Comparison of ENCODE assay signal across 27 mouse cellular contexts in the genomic region with DNA sequence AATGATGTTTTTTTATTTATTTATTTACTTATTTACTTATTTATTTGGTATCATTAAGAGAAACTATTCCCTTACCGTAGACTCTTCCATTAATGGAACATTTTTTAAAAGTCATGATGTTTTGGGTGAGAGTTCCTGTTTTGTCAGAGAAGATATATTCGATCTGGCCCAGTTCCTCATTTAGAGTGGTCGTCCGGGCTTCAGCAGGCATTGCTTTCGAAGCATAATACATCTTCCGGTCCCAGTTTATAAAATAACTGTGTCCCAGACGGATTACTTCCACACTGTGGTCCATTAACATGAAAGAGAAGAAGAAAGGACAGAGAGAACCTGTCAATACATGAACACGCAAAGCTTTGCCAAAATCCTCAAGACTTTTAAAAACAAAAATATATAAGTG.
DNase-seq lines count a peak whose midpoint lies in the region; ATAC-seq and TF ChIP-seq lines count a peak whose summit lies in the region.
"Had no signal": no experiment of that assay in that cellular context is flagged by ENCODE, and none has a peak within 500 bp of the region (broad histone marks: within the 10 kb centered on the region; RNA-seq: fewer than 3 reads in every experiment).

No protein-coding gene starts in this region.

- TF ChIP-seq POLR2A in bone marrow macrophage, adult 2 months (IDR thresholded peaks at IDR 0.05; ENCODE audit: borderline replicate concordance, low read depth, low read length): no peak

- no peak for TF ChIP-seq CTCF in bone marrow macrophage, adult 2 months (IDR thresholded peaks at IDR 0.05; ENCODE audit: low read depth, low read length)

- H3K9ac ChIP-seq in kidney, embryonic 15.5 days: no peak overlapping the region
- H3K9ac ChIP-seq: embryonic facial prominence, embryonic 13.5 days; forebrain, embryonic 13.5 days; hindbrain, embryonic 13.5 days; intestine, embryonic 15.5 days had no signal

- peaks cover 16% of the 10 kb centered on the region for H3K4me1 ChIP-seq in bone marrow macrophage, adult 2 months (ENCODE audit: control insufficient read depth, insufficient read depth, low read length)
- no peaks in the 10 kb centered on the region for H3K4me1 ChIP-seq in kidney, embryonic 15.5 days
- H3K4me1 ChIP-seq: embryonic facial prominence, embryonic 10.5 days; embryonic facial prominence, embryonic 13.5 days; forebrain, embryonic 13.5 days; hindbrain, embryonic 10.5 days; hindbrain, embryonic 13.5 days; intestine, embryonic 15.5 days had no signal

- 73% methylated on average over 8 of the region's 8 CpGs for WGBS in kidney, embryonic 15.5 days

- no peak overlapping the region for H3K4me2 ChIP-seq in kidney, embryonic 15.5 days
- H3K4me2 ChIP-seq: embryonic facial prominence, embryonic 13.5 days; forebrain, embryonic 13.5 days; heart, embryonic 11.5 days; hindbrain, embryonic 13.5 days; intestine, embryonic 15.5 days had no signal

- H3K27me3 ChIP-seq in kidney, embryonic 15.5 days: no peaks in the 10 kb centered on the region
- H3K27me3 ChIP-seq: embryonic facial prominence, embryonic 13.5 days; forebrain, embryonic 13.5 days; hindbrain, embryonic 13.5 days; intestine, embryonic 15.5 days had no signal

- peak; percentile 77 to 84 for ATAC-seq in hematopoietic stem cell, adult 5-6 weeks (replicated peaks in 1 of 2; ENCODE audit: insufficient read depth in 1 of 2, low FRiP score in 2 of 2, low TSS enrichment in 1 of 2, low read depth in 1 of 2, poor library complexity in 2 of 2, severe bottlenecking in 2 of 2)
- ATAC-seq in megakaryocyte progenitor cell, adult 5-6 weeks (replicated peaks; ENCODE audit: poor library complexity): peak; percentile 64
- no peak for ATAC-seq in kidney, embryonic 15.5 days (replicated peaks; ENCODE audit: low FRiP score)
- ATAC-seq: activated CD4-positive, CD25-positive, alpha-beta regulatory T cell, adult 4 months; CD4-positive, CD25-positive, alpha-beta regulatory T cell, adult 4 months; forebrain, embryonic 13.5 days; forebrain, embryonic 16.5 days; hindbrain, embryonic 16.5 days; intestine, embryonic 15.5 days had no signal

- no peak for DNase-seq in T-cell, adult 2 months (ENCODE audit: low spot score)
- DNase-seq in urinary bladder, postnatal 4 days (ENCODE audit: low spot score in 2 of 2): no peak
- DNase-seq: adrenal gland, adult 8-10 months; adrenal gland, postnatal 25 days; cerebellum, adult 18-20 months; cerebellum, adult 9-10 months; cerebellum, postnatal 25 days; embryo, embryonic 11 days; gastrocnemius, postnatal 10 days; gastrocnemius, postnatal 36 days; heart, adult 11 months had no signal

- no peaks in the 10 kb centered on the region for H3K36me3 ChIP-seq in kidney, embryonic 15.5 days
- H3K36me3 ChIP-seq: embryonic facial prominence, embryonic 10.5 days; embryonic facial prominence, embryonic 13.5 days; hindbrain, embryonic 10.5 days; hindbrain, embryonic 13.5 days; intestine, embryonic 15.5 days had no signal

- peak overlapping the region; percentile 51 for H3K27ac ChIP-seq in bone marrow macrophage, adult 2 months (ENCODE audit: insufficient read depth, low read depth, low read length)
- no peak overlapping the region for H3K27ac ChIP-seq in kidney, embryonic 15.5 days
- H3K27ac ChIP-seq: embryonic facial prominence, embryonic 10.5 days; embryonic facial prominence, embryonic 13.5 days; forebrain, embryonic 13.5 days; hindbrain, embryonic 10.5 days; hindbrain, embryonic 13.5 days; intestine, embryonic 15.5 days had no signal

- H3K4me3 ChIP-seq in bone marrow macrophage, adult 2 months (ENCODE audit: insufficient read depth, low read length): no peak overlapping the region
- H3K4me3 ChIP-seq in kidney, embryonic 15.5 days (replicated peaks): no peak overlapping the region
- H3K4me3 ChIP-seq: embryonic facial prominence, embryonic 10.5 days; embryonic facial prominence, embryonic 13.5 days; erythroblast, embryonic 14.5 days; forebrain, embryonic 13.5 days; hindbrain, embryonic 10.5 days; hindbrain, embryonic 13.5 days; intestine, embryonic 15.5 days had no signal

- no peaks in the 10 kb centered on the region for H3K9me3 ChIP-seq in kidney, embryonic 15.5 days (replicated peaks)
- H3K9me3 ChIP-seq: embryonic facial prominence, embryonic 10.5 days; embryonic facial prominence, embryonic 13.5 days; forebrain, embryonic 13.5 days; hindbrain, embryonic 10.5 days; hindbrain, embryonic 13.5 days; intestine, embryonic 15.5 days had no signal
